Mouse (Mus musculus): Measurements from ENCODE around the gene Paqr3.
A peak's percentile ranks its signal among the peaks of the same experiment; 100 is the strongest.

Paqr3 gene

GRCm38 (mm10) chr5:97111207-97111910, at the start of gene Paqr3:
TSS of gene Paqr3 (minus strand) at chr5:97111596.
- peak; percentile 98 for DNase-seq

- peak; percentile 19 for DNase-seq
Measured at GRCm38 (mm10) chr5:97154688-97155087, 43.3 kb upstream of the Paqr3 start.

- DNase-seq = no peak
Measured at GRCm38 (mm10) chr5:97135331-97135730, 23.9 kb upstream of the Paqr3 start.

GRCm38 (mm10) chr5:97129589-97129988, 18.2 kb upstream of the Paqr3 start:
- no peak for DNase-seq

GRCm38 (mm10) chr5:97128242-97129226, 17.1 kb upstream of the Paqr3 start:
- peak; percentile 72 for DNase-seq

GRCm38 (mm10) chr5:97127284-97127683, 15.9 kb upstream of the Paqr3 start:
- no peak for DNase-seq

GRCm38 (mm10) chr5:97126005-97126404, 14.6 kb upstream of the Paqr3 start:
- peak; percentile 50 for DNase-seq

- DNase-seq = no peak
Measured at GRCm38 (mm10) chr5:97125459-97125970, 14.1 kb upstream of the Paqr3 start.

DNA sequence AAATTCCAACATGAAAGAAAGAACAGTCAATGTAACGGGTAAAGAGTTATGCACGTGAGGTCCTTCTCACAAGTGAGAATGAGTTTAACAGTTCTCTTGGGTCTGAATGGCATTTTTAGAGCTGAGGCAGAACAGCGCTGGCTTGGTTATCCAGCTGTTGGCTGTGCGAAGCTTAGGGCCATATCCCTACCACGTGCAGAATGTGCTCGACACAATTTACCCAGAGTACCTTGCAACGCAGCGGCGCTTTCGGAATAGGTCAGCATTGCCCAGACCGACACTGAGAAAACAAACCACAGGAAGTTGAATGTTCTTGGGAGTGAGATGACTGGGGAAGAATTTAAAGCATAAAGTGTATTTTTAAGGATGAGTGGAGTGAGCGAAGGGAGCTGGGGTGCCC, 13.6 kb upstream of the Paqr3 start:
- DNase-seq = no peak

- DNase-seq = peak; percentile 31
Measured at GRCm38 (mm10) chr5:97110697-97111096, 699 bp downstream of the Paqr3 start.

GRCm38 (mm10) chr5:97110133-97110532, 1.3 kb downstream of the Paqr3 start:
- no peak for DNase-seq

GRCm38 (mm10) chr5:97108333-97108732, 3.1 kb downstream of the Paqr3 start:
- no peak for DNase-seq

DNA sequence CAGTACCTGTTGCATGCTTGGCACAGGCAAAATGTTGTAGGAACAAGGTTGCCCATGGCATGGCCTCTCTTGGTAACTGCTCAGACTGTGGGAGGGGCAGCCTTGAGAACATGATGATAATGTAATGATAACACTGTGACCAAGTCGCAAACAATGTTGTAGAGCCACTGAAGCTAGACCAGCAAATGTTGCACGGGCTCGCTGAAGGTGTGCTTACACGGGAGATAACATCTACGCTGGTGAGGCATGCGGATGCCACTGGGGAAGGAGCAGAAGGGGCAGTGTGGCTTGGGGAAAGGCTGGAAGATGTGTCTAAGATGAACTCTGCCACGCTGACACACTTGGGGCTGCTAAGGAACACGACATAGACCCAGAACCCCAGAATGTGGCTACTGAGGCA, 11.4 kb downstream of the Paqr3 start:
- DNase-seq = no peak

DNA sequence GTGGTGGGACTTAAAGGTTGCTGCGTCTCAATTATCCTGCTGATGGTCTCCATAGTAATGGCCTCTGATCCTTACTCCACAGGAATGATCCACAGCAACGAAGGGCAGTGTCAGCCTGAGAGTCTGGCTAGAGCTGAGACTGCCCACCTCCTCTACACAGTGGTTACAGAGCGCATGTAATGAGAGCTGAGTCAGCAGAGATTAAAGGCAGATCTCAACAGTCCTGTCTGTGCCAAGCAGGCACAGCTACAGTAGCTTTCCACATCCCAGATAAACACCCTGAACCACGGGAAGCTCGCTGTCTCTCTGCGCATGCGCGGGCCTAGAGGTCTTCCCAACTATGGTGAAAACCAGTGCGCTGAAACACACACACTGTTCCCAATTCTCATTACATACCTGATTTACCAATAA, 13.8 kb downstream of the Paqr3 start:
- DNase-seq = no peak

- no peak for DNase-seq
Measured at GRCm38 (mm10) chr5:97095335-97095734, 16.1 kb downstream of the Paqr3 start.

GRCm38 (mm10) chr5:97092970-97093369, 18.4 kb downstream of the Paqr3 start:
- no peak for DNase-seq

DNA sequence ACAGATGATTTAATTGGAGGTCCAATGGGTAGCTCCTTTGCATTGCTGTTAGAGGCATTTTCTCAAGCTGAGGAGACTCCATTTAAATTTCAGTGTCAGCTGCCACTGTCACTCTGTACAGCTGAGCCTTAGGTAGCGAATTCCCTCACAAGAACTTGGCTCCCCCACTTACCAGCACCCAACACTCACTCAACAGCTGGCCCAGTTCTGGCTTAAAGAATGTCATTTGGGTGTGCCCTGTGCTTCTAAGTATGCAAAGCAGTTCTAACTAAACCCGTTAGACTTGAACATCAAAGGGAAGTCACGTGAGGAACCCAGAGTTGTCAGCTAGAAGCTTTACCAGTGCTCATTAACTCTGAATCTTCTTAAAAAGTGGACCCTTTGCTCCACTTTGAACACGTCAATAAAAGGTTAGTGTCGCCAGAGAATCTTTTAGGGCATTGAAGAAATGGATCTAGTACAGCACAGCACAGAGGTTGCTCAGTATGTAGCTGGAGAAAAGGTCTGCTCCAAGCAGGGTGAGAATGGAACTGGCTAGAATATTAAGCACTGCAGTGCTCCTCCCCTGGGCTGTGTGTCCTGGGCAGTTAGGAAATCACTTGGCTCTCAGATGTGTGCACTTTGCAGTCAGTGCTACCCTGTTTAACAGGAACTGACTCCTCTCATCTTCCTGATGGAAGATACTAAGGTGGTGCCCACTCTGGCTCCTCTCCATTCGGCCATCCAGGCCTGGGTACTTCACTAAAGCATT, 21.2 kb downstream of the Paqr3 start:
- no peak for DNase-seq

DNA sequence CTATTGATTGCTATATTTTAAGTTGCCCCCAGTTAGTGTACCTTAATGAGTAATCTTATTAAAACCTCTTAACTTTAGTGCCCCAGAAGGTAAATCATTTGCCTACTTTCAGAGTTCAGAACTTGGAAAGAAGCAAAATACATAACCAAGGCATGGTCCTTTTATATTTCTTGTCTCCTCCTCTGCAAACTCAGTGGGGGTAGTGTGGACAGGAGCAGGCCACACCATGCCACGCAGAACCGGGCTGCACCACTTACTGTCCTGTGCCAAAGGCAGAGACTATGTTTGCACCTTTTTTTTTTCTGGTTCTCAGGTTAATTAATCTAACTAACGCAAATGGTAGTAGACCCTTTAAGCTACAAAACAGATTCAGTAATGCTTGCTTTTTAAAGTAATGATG, 22.0 kb downstream of the Paqr3 start:
- no peak for DNase-seq

DNA sequence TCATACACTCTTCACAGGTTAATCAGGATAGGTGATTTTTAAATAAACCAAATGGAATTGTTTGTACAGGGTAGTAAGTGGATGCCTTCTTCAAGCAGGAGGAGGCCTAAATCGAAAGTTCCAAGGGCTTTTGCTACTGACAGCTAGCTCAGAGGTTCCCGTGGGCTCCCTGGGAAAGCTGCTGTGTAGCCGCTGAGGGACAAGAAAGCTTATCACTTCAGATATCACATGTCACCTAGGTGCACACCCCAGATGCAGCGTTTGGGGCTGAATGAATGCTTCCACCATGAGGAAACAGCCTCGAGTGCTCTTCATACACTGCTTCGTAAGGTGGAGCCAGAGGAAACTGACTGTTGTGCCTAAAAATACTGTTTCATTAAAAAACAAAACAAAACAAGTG, 23.2 kb downstream of the Paqr3 start:
- no peak for DNase-seq

DNA sequence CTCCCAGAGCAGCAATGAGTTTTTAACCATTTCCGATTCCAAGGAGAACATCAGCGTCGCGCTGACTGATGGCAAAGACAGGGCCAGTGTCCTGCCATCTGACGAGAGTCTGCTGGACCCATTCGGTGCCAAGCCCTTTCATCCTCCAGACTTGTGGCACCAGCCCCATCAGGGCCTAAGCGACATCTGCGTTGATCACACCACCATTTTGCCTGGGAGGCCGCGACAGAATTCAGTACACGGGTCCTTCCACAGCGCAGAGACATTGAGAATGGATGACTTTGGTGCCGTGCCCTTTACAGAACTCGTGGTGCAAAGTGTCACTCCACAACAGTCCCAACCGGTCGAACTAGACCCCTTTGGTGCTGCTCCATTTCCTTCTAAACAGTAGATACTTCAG, 23.6 kb downstream of the Paqr3 start:
- no peak for DNase-seq

DNA sequence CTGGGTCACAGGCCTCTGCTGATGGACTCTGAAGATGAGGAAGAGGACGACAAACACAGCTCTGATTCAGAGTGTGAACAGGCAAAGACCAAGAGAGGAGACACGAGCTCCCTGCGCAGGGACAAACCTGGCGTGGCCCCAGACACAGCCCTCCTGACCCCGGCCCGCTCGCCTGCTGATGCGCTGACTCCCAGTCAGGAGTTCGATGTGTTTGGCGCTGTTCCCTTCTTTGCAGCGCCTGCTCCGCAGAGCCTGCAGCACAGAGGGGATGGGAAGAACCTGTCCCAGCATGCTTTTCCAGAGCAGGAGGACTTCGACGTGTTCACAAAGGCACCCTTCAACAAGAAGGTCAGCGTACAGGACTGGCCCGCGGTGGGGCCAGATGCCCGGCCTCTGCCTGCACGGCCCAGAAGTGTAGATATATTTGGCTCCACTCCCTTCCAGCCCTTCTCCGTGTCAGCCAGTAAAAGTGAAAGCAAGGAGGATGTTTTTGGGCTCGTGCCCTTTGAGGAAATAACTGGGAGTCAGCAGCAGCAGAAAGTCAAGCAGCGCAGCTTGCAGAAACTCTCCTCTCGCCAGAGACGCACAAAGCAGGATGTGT, 24.3 kb downstream of the Paqr3 start:
- no peak for DNase-seq

- DNase-seq = no peak
Measured at GRCm38 (mm10) chr5:97085071-97085470, 26.3 kb downstream of the Paqr3 start.

- DNase-seq = no peak
Measured at GRCm38 (mm10) chr5:97084541-97084940, 26.9 kb downstream of the Paqr3 start.

All from cerebellum, adult 8-10 months (tissue).